Mouse (Mus musculus) C2C12 (cell line): ENCODE data around the gene Styxl1.

Experiments used
- CEBPB ChIP-seq: IDR thresholded peaks from one replicate; pipeline ENCODE4 v1.6.1; 2011; ENCODE audit warnings: low read depth, mild to moderate bottlenecking, control low read depth, moderate library complexity
- CTCF ChIP-seq: IDR thresholded peaks from one replicate; pipeline ENCODE4 v1.5.1; 2011; ENCODE audit not compliant: control insufficient read depth, insufficient read depth, insufficient read length
- MYOG ChIP-seq: IDR thresholded peaks from one replicate; pipeline ENCODE4 v1.6.1; 2011; ENCODE audit not compliant: control insufficient read depth, insufficient read length; ENCODE audit errors: extremely low read depth
- USF1 ChIP-seq: IDR thresholded peaks from one replicate; pipeline ENCODE4 v1.6.1; 2011; ENCODE audit warnings: low read depth, mild to moderate bottlenecking, control low read depth, moderate library complexity

DNA sequence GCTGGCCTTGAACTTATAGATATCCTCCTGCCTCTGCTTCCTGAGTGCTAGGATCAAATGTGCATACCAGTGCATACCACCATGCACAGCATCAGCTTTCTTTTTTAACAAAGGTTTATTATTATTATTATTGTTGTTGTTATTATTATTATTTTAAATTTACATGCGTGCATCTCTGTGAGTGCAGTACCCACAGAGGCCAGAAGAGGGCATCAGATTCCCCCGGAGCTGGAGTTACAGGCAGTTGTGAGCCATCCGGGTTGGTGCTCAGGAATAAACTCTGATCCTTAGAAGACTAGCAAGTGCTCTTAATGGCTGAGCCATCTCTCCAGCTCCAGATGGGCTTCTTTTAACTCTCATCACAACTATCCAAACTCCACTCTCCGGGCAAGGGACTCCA lies 21.6 kb upstream of the Styxl1 start:
- no peak for TF ChIP-seq CTCF
- TF ChIP-seq CEBPB: no peak
- TF ChIP-seq USF1: no peak
- TF ChIP-seq MYOG: no peak
